Comparison of ENCODE assay signal across 22 mouse cellular contexts in the genomic region with DNA sequence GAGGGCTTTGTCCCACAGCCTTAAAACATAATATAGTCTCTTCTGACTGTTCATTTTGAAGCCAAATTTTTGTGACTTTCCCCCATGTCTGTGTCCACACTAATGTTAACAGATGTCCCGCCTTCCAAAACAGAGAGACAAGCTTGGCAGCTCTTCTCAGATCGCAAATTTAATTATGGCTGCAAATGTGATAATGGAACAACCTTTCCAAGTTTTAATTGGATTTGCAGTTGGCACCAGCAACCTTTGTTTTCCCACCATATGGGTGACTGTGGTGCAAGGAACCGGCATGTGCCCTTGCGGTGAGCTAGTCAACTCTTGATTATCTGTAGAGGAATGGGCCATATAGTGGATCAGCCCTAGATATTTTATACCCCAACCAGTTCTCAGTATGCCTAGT.
DNase-seq lines count a peak whose midpoint lies in the region; ATAC-seq and TF ChIP-seq lines count a peak whose summit lies in the region.
"Had no signal": no experiment of that assay in that cellular context is flagged by ENCODE, and none has a peak within 500 bp of the region (broad histone marks: within the 10 kb centered on the region; RNA-seq: fewer than 3 reads in every experiment).

No protein-coding gene starts in this region.

- H3K4me2 ChIP-seq in forebrain, embryonic 14.5 days (ENCODE audit: low read length): no peak overlapping the region
- H3K4me2 ChIP-seq in forebrain, embryonic 12.5 days: no peak overlapping the region
- no peak overlapping the region for H3K4me2 ChIP-seq in forebrain, postnatal 0 days (ENCODE audit: low read depth)
- H3K4me2 ChIP-seq: embryonic facial prominence, embryonic 12.5 days; heart, embryonic 15.5 days; intestine, embryonic 15.5 days; liver, embryonic 15.5 days; midbrain, embryonic 12.5 days; neural tube, embryonic 13.5 days had no signal

- ATAC-seq in forebrain, embryonic 14.5 days: peak; percentile 78; the same call in 1 of the 2 replicates
- no peak for ATAC-seq in forebrain, embryonic 12.5 days (ENCODE audit: low FRiP score)
- ATAC-seq in forebrain, postnatal 0 days: peak; percentile 64
- ATAC-seq: intestine, embryonic 15.5 days; lung, postnatal 0 days had no signal

- H3K9me3 ChIP-seq in forebrain, embryonic 14.5 days (replicated peaks; ENCODE audit: control insufficient read depth, low read length): no peaks in the 10 kb centered on the region
- no peaks in the 10 kb centered on the region for H3K9me3 ChIP-seq in forebrain, embryonic 12.5 days
- H3K9me3 ChIP-seq in forebrain, postnatal 0 days (ENCODE audit: low read length): no peaks in the 10 kb centered on the region
- H3K9me3 ChIP-seq: embryonic facial prominence, embryonic 12.5 days; heart, embryonic 15.5 days; intestine, embryonic 15.5 days; liver, embryonic 15.5 days; midbrain, embryonic 12.5 days; neural tube, embryonic 13.5 days had no signal

- 0 out of 2 replicates have a peak, but pooled peaks have one; percentile 9 for TF ChIP-seq CTCF in forebrain, postnatal 0 days (IDR thresholded peaks at IDR 0.05; ENCODE audit: low read depth)

- H3K9ac ChIP-seq in forebrain, embryonic 14.5 days (ENCODE audit: low read length): no peak overlapping the region
- H3K9ac ChIP-seq in forebrain, embryonic 12.5 days: no peak overlapping the region
- no peak overlapping the region for H3K9ac ChIP-seq in forebrain, postnatal 0 days
- H3K9ac ChIP-seq: embryonic facial prominence, embryonic 12.5 days; heart, embryonic 15.5 days; intestine, embryonic 15.5 days; liver, embryonic 15.5 days; midbrain, embryonic 12.5 days; neural tube, embryonic 13.5 days had no signal

- no peak overlapping the region for H3K4me3 ChIP-seq in forebrain, embryonic 14.5 days (ENCODE audit: low read depth, low read length)
- no peak overlapping the region for H3K4me3 ChIP-seq in forebrain, embryonic 12.5 days (replicated peaks)
- H3K4me3 ChIP-seq in forebrain, postnatal 0 days (ENCODE audit: low read depth, low read length): no peak overlapping the region
- H3K4me3 ChIP-seq: embryonic facial prominence, embryonic 12.5 days; erythroblast, embryonic 14.5 days; heart, embryonic 15.5 days; intestine, embryonic 15.5 days; liver, embryonic 15.5 days; midbrain, embryonic 12.5 days; neural tube, embryonic 13.5 days had no signal

- 53% methylated on average over 4 of the region's 4 CpGs for WGBS in forebrain, embryonic 14.5 days
- WGBS in forebrain, embryonic 12.5 days: 87% methylated on average over 4 of the region's 4 CpGs
- 51% methylated on average over 4 of the region's 4 CpGs for WGBS in forebrain, postnatal 0 days

- peak; percentile 83 for DNase-seq in forebrain, embryonic 14.5 days (ENCODE audit: low spot score)
- peak; percentile 40 for DNase-seq in brain, adult 2 months (ENCODE audit: low read depth, low spot score)
- peak; percentile 67 for DNase-seq in forebrain, postnatal 0 days
- peak; percentile 28 to 45 for DNase-seq in layer of hippocampus, postnatal 10 days (ENCODE audit: low spot score in 2 of 2)
- DNase-seq in kidney, postnatal 4 days: no peak
- no peak for DNase-seq in ovary, adult 18-20 months (ENCODE audit: low spot score)
- DNase-seq: adrenal gland, postnatal 25 days; cerebellum, adult 8-10 months; gastrocnemius, postnatal 10 days; heart, adult 18-20 months; kidney, postnatal 36 days; thymus, postnatal 14 days had no signal

- no peaks in the 10 kb centered on the region for H3K4me1 ChIP-seq in forebrain, embryonic 14.5 days (ENCODE audit: control insufficient read depth, insufficient read depth, low read length)
- no peaks in the 10 kb centered on the region for H3K4me1 ChIP-seq in forebrain, embryonic 12.5 days
- no peaks in the 10 kb centered on the region for H3K4me1 ChIP-seq in forebrain, postnatal 0 days (ENCODE audit: insufficient read depth)
- H3K4me1 ChIP-seq: embryonic facial prominence, embryonic 12.5 days; heart, embryonic 15.5 days; intestine, embryonic 15.5 days; liver, embryonic 15.5 days; midbrain, embryonic 12.5 days; neural tube, embryonic 13.5 days had no signal

- no peaks in the 10 kb centered on the region for H3K36me3 ChIP-seq in forebrain, embryonic 14.5 days (ENCODE audit: control insufficient read depth, insufficient read depth, low read length)
- H3K36me3 ChIP-seq in forebrain, embryonic 12.5 days (replicated peaks): no peaks in the 10 kb centered on the region
- H3K36me3 ChIP-seq in forebrain, postnatal 0 days (ENCODE audit: insufficient read depth): no peaks in the 10 kb centered on the region
- H3K36me3 ChIP-seq: embryonic facial prominence, embryonic 12.5 days; heart, embryonic 15.5 days; intestine, embryonic 15.5 days; liver, embryonic 15.5 days; midbrain, embryonic 12.5 days; neural tube, embryonic 13.5 days had no signal

- no peaks in the 10 kb centered on the region for H3K27me3 ChIP-seq in forebrain, embryonic 14.5 days (replicated peaks; ENCODE audit: control insufficient read depth, insufficient read depth, low read length)
- H3K27me3 ChIP-seq in forebrain, embryonic 12.5 days: no peaks in the 10 kb centered on the region
- no peaks in the 10 kb centered on the region; the same call in 1 of the 2 replicates for H3K27me3 ChIP-seq in forebrain, postnatal 0 days (ENCODE audit: insufficient read depth, low read length)
- H3K27me3 ChIP-seq: CH12.LX; embryonic facial prominence, embryonic 12.5 days; heart, embryonic 15.5 days; intestine, embryonic 15.5 days; liver, embryonic 15.5 days; midbrain, embryonic 12.5 days; neural tube, embryonic 13.5 days had no signal

- no peak overlapping the region for H3K27ac ChIP-seq in forebrain, embryonic 14.5 days (ENCODE audit: low read depth, low read length)
- H3K27ac ChIP-seq in forebrain, embryonic 12.5 days: no peak overlapping the region
- H3K27ac ChIP-seq in forebrain, postnatal 0 days (ENCODE audit: low read depth, low read length): no peak overlapping the region
- H3K27ac ChIP-seq: embryonic facial prominence, embryonic 12.5 days; heart, embryonic 15.5 days; intestine, embryonic 15.5 days; liver, embryonic 15.5 days; midbrain, embryonic 12.5 days; neural tube, embryonic 13.5 days had no signal

Comparison
In these comparisons a context has a peak if more than half of its experiments do, and no peak if none do; other contexts are left out.
1. DNase-seq: peak in forebrain, embryonic 14.5 days (single experiment), brain, adult 2 months (single experiment), forebrain, postnatal 0 days (single experiment) and layer of hippocampus, postnatal 10 days (2 of 2); none in kidney, postnatal 4 days (0 of 2) and ovary, adult 18-20 months (single experiment).